Mouse (Mus musculus) large intestine, adult 2 months (tissue): ENCODE data around the gene Fgfr3. TPM values are rescaled to one million over a fixed set of nuclear protein-coding genes. Genes with fewer than 3 reads are reported as not detected.

Experiments used
- DNase-seq: peaks from one replicate; pipeline ENCODE4 v3.0.0-alpha.2; 2012; ENCODE audit warnings: low read depth, low spot score
- WGBS: fragments of 180-500 bp; shearing (Covaris S2); methylation state at CpG from one replicate; pipeline ENCODE4 v1.1.7; 2018; 5-methylcytosine and 5-hydroxymethylcytosine counted together
- polyA plus RNA-seq: library from polyadenylated mRNA; depleted of rRNA; stranded (reverse); fragments of >200 nt; gene quantifications from 2 replicates; pipeline ENCODE4 v1.2.3, GENCODE M21; 2012; rRNA removed

Gene Fgfr3
- polyA plus RNA-seq = 13.9 and 23.0 TPM in 2 replicates

DNA sequence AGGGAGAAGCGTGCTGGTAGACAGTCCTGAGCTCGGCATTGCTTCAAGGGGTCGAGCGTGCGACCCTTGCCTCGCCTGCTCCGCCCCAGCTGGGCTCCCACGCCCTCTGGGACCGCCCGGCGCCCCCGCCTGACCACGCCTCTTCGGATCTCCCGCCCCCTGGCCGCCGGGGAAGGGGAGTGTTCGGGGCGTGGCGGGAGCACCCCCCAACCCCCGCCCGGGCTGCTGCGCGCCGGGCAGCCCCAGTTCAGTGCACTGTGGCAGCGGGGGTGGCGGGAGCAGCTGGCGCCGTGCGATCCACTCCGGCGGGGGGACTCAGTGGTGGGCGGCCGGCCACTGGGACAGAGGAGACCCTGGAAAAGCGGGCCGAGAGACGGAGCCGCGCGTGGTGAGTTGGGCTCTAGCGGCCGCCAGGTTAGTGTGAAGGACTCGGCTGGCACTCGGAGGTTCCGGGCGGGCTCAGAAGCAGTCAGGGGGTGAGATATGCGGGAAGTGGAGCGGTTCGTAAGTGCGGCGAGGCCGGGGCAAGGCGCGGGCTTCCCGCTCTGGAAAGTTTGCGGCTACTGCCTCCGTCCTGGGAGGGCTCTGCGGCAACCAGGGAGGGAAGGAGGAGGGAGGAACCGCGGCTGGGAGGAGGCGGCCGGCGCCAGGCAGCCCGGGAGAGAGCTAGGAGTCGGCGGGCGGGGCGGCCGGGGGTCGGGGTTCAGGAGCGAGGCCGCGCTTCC, at the start of gene Fgfr3:
Gene Fgfr3 (plus strand): TSS at position 134 of the 725 bp plus-strand sequence.
- DNase-seq = no peak

DNA sequence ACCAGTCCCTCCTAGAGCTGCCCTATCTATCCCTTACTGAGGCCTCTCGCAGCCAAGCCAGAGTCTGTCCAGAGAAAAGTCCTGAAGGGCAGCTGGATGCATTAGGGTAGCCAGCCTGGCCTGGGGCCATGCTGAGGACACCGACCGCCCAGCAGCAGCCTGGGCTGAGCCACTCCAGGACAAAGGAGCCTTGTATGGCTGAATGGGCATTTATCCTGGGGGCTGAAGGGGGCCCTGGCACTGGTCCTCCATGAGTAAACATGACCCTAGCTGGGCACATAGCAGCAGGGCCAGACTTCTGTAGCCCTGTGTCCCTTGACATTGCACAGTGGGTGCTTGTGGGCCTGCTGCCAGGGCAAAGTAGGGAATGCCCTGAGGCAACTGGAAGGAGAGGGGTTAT, 47.0 kb upstream of the Fgfr3 start:
- no peak for DNase-seq

More for the DNA sequence above, at the start of gene Fgfr3:
- WGBS = under 1% methylated on average over 71 of the region's 73 CpGs

DNA sequence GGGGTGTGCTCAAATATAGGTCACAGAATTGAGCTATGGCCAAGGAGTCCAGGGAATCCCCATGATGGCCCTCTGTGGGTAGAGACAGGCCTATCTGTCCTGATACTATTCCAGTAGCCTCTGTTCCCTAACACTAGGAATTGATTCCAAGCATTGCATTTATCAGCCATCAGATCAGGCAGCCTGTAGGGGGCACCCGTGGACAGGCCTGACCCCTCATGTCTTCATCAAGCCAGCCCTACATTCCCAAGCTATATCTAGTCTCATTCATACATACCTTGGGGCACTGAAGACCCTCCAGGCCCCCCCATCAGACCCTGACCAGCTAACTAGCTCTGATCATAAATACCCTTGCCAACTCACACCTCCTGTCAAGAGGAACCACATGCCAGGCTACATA, 45.5 kb upstream of the Fgfr3 start:
- WGBS = 0% methylated on average over 1 of the region's 1 CpGs
- DNase-seq = no peak

More for the DNA sequence above, 47.0 kb upstream of the Fgfr3 start:
- 81% methylated on average over 3 of the region's 3 CpGs for WGBS

DNA sequence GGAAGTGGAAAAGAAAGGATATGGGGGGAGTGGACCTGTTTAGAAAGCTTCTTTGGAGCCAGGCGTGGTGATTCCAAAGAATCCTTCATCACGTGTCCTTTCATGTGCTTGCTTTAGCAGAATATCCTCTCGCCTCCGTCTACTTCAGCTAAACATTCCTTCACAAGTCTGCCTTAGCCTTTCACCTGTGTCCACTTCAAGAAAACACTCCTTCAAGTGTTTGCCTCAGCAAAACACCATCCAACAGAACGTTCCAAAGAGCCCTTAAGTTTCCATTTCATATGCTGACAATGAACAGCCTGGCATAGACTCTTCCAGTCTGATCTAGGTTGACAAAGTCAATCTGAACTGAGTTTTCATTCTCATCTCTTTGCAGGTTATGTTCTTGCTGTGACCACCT, 43.2 kb upstream of the Fgfr3 start:
- no peak for DNase-seq

DNA sequence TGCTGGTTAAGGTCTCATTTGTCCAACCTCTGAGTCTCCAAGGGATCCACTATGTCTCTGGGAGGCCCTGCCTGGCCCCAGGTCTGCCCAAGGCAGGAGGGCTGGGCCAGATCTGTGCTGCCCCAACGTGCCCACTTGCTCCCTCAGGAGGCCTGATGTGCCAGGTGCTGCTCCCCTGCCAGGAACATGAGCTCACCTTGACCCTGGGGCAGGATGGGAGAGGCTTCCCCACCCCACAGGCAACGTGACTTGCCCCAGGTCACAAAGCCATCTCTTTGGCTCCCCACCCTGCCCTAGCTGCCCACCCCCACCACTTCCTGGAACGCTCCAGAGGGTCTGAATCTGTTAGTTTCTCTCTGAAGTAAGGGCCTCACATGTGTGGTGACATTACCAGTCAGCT, 40.4 kb upstream of the Fgfr3 start:
- no peak for DNase-seq
- WGBS = 49% methylated on average over 3 of the region's 3 CpGs

More for the DNA sequence above, 43.2 kb upstream of the Fgfr3 start:
- 76% methylated on average over 5 of the region's 5 CpGs for WGBS

DNA sequence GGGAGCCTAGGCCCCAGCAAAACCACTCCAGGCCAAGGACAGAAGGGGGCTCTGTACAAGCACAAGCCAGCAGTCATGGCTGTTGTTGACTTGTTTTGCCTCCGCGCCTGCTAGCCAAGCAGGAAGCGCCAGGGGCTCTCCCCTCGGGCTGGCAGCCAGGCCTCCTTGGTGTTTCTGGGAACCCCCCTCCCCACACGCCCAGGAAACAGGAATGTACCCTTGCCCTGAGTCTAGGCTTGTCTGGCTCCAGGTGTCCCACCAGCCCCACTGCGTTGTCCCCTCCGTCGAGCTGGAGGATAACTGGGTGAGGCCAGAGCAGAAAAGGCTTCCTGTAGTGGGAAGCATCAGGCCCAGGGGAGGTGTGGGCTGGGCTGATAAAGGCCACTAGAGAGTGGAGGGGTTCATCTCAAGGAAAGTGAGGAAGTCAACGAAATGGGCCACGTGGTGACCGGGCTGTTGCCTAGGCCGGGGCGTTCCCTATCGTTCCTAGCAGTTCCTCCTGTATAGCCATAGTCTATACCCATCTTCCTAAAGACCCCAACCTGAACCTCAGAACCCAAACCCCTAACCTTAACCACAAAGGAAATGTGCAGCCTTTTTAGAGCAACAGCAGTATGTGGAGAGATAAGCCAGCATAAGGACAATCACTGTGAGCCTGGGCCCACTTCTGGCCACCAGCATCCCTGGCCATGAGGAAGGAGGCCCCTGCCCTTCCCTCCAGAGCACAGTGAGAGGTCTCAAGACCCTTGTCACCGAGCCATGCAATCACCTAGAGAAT, 39.7 kb upstream of the Fgfr3 start:
- 80% methylated on average over 15 of the region's 15 CpGs for WGBS
- no peak for DNase-seq

DNA sequence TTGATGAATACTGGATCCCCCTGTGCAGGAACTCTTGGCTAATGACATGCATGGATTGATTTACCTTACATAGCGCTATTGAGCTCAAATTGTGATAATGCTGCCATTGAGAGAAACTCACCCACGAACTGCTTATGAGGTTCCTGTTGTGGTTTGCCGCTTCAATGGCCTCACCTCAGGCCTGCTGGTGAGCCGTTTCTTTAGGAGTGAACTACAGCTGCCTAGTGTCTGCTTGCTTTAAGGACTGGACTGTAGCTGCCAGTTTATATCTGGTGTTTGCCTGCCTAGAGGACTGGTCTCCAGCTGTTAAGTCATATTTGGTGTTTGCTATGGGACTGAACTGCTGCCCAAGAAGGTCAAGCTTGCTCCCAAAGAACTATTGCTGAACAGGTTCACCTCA, 38.5 kb upstream of the Fgfr3 start:
- whole genome bisulfite sequencing = 88% methylated on average over 4 of the region's 4 CpGs
- DNase-seq = no peak

DNA sequence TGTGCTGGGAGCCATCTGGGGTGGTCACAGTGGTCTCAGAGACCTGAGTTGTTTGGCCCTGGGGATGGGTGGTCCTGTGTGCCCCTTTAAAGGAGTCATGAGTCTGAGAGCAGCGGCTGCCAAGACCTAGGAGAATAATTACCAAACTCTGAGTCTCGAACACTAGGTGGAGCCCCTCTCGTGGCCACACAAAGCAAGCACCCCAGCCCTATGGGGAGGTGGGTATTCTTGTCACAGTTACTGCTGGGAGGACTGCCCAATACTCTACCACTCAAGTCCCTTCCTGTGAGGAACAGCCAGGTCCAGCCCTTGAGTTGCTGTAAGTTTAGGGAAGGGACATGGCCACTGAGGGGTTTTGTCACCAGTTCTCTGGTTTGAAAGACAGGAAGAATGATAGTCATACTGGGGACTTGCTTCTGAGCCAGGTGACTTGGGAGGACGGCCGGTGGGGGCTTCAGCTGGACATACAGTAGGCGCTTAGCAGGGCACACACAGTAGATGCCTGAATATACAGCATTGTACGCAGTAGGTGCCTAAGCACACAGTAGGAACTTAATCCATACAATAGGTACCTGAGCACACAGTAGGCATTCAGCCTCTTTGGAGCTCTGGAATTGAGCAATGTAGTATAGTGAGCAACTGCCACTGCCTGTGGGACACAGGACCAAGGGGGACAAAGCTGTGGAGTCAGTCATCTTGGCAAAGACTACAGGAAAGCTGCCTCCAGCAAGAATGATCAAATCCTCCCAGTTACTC, 37.4 kb upstream of the Fgfr3 start:
- DNase-seq = no peak
- 48% methylated on average over 7 of the region's 7 CpGs for WGBS

DNA sequence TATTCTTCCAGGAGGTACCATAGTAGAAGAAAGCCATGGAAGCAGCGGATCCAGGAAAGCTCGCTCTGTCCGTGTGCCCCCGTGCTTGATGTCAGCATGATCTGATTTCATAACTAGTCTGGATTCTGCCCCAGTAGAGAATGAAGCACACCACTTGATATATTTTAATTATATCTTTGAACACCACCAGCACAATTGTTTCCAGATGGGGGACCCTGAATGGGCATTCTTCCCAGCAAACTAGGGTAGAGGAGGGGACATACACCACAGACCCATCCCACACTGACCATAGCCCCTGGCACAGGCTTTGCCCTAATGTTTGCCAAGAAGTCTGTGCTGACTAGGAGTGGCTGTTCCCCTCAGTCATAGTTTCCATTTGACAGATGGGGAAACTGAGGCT, 36.5 kb upstream of the Fgfr3 start:
- no peak for DNase-seq
- WGBS = 98% methylated on average over 4 of the region's 4 CpGs

DNA sequence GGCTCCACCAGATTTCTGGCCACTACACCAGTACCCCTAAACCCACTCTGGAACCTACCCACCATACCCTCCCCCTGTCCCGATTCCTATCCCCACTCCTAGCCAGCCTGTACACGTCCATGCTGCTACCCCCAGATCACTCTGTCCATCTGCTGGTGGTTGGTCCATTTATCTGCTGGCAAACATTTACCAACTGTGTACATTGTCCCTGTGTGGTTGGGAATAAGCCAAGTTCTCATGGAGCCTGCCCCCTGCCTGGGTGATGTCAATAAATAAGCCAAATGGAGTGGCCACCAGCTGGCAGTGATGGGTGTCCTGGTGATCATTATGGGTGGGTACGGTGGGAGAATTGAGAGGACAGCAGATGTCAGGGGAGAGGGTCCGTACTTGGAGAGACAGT, 34.3 kb upstream of the Fgfr3 start:
- no peak for DNase-seq

DNA sequence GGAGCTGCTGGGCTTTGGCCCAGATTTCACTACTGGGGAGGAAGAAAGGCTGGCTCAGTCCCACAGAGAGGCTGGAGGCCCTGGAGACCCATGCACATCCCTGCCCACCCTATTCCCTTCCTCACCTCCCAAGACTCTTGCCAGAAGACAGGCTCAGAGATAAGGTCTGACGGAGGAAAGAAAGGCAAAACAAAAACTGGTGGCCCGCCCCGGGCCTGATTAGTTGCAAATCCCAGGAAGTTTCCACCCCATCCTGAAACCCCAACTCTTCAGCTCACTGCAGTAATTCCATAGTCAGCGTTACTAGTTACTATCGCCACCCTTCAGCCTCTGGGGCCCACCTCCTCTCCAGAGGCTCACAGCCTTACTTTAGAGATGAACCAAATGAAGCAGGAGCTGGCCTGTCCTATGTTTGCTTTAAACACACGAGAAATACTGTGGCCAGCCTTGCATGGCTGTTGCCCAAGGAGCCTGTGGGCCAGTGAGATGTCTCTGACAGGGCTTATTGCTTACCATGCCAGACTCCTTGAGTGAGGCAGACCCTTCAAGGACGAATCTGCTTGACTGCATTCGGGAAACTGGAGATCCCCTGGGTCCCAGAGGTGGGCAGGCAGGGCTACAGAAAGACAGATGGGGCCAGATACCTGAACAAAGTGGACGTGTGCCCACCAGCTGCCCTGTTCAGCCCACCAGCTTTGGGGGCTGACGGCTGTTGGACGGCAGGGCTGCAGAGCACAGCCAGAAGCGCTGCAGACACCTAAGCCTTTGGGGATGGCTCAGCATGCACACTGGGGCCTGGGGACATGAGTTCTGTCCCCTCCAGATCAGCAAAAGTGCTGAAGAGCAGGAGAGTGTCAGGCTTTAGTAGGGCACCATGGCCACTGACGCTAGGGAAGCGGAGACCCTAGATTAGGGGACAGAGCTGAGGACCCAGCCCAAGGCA, 32.9 kb upstream of the Fgfr3 start:
- no peak for DNase-seq
- WGBS = 84% methylated on average over 14 of the region's 14 CpGs

More for the DNA sequence above, 34.3 kb upstream of the Fgfr3 start:
- WGBS = 51% methylated on average over 4 of the region's 4 CpGs

DNA sequence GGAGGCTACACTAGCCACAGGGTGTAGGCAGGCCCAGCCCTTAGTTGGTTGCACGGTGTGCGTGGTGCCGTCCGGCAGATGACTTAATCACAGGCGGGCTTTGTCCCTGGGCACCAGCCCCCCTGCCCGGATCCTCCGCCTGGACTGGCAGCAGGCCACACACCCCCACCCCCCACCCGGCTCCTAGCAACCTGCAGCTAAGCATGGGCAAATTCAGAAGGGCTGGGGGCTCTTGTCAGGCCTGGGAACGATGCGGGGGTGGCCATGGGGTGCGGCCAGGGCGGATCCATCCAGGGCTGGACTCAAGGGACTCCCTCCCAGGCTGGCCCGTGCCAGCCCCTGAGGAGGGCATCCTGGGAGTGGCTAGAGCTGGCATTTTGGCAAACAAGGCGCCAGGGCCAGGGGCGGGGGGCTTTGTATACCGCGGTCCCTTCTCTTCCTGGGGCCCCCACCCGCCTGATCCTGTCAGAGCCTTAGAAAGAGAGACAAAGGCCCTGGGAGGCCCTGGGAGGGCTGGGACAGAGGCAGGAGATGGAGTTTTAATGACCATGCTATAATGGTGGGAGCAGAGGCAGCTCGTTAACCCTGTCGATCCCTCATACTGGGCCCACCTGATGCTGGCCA, 32.1 kb upstream of the Fgfr3 start:
- DNase-seq = no peak
- WGBS = 64% methylated on average over 20 of the region's 20 CpGs

DNA sequence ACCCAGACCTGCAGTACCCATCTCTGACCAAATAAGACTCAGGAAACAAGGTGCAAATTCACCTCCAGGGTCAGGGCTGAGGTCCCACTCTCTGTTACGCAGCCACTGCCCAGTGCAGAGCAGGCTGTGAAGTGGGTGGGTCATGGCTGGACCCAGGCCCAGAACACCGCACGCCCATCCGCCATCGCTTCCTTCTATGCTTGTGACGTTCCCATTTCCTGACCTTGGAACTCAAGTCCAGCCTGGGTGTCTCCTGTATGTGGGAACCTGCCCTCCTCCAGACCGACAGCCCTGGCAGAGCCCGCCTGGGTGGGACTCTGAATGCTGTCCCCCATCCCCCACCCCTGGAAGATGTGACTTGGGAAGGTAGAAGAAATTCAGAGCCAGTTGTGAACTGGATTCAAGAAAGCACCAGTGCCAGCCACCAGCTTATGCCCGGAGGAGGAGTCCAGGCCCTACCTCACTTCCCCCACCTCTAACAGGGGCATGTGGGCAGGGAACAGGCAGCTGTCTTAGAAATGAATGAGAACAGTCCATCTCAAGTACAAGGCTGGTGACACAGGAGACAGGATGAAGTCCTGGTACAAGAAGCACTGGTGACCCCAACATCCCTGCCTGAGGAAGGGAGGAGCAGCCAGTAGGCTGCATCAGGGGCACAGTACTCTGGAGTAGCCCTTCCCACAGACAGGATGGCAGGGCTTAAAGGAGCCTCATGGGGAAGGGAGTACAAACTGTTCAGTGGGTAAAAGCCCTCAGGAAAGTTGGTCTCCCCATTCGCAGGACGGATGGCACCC, 31.4 kb upstream of the Fgfr3 start:
- no peak for DNase-seq
- WGBS = 63% methylated on average over 11 of the region's 11 CpGs

DNA sequence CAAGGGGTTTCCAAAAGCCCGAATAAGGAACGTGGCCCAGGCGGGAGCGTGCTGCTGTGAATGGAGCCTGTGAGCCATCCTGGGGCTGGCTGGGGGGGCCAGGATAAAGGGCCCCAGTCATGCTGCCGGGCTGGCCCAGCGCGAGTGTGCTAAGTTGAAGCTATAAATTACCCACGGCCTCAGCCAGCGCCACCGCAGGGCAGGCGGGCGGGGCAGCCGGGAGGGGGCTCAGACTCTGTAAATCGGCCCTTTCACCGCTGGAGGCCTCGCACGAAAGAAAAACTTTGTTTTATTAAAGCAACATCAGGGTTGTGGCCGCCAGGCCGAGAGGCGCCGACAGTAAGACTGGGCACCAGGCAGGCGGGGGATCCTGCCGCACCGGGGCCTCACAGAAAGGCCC, 29.1 kb upstream of the Fgfr3 start:
- no peak for DNase-seq
- 10% methylated on average over 24 of the region's 24 CpGs for WGBS

DNA sequence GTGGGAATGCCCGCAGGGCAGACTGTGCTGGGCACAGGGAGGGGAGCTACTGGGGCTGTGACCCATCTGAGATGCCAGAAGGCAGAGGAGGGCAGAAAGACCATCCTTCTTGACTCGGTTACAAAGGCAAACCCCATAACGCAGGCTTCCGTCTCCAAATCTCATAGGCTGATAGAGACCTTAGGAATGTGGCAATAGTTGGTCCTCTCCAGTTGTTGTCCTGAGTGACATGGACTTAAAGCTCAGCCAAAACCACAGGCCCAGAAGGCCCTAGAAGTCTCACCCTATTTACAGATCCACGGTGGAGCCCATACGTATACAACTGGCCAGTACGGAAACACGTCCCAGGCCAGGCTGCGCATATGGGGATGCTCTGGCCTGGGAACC, 27.0 kb upstream of the Fgfr3 start:
- DNase-seq = no peak
- 74% methylated on average over 9 of the region's 9 CpGs for WGBS

DNA sequence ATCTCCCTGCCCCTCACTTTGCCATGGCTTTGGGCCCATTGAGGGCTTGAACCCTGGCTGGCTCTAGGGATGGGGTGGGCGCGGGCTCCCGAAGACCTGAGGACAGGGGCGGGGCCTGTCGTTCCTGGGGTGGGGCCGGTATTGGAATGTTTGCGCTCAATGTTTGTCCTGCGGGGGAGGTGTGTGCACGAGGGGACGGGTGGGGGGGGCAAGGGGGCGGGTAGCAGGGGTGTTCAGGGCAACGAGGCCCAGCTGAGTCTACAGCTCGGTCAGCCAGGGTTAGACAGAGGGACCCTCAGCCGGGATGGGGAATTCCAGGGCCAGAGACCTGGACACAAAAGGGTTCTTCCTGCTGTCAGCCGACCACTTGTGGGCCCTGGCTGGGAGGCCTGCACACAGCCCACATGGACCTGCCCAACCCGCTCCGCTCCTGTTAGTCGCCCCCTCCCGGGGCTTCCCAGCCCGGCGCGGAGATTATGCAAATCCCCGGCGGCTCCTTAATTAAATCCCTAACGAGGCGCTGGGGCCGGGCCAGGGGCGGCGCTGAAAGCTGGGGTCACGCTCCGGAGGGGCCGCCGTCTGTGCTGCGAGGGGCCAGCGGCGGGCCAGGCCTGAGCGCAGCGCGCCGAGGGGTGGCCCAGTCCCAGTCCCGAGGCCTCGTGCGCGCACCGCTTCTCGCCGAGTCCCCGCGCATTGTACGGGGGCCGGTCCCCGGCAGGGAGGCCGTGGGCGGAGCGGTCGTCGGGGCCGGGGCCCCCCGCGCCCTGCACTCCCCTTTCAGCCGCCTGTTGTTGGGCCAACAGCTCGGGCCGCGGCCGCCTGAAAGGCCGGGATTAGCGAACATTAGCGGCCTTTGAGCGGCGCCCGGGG, 26.4 kb upstream of the Fgfr3 start:
- WGBS = 3% methylated on average over 70 of the region's 71 CpGs
- DNase-seq = no peak

DNA sequence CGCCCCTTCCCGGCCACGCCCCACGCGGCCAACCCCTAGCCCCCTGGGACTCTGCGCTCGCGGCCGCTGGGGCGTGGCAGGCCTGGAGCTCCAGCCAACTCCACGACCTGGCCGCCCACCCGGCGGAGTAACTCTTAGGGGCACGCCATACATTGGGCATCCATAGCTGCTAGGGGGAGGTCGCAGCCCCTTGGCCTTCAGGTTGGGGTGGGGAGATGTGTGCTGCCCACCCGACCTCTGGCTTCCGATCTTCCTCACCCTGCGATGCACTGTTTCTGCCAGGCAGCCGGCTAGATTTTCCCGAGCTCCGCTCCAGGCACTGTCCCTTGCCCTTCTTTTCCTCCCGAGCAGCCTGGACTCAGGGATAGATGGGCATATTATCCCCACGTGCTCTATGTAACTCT, 25.8 kb upstream of the Fgfr3 start:
- WGBS = 10% methylated on average over 24 of the region's 24 CpGs
- DNase-seq = no peak
